Mouse (Mus musculus) layer of hippocampus, adult 2 months (tissue): Measurements from ENCODE around the gene Ldlrad1. TPM values are rescaled to one million over a fixed set of nuclear protein-coding genes. Genes with fewer than 3 reads are reported as not detected.
A peak's percentile ranks its signal among the peaks of the same experiment; 100 is the strongest.

Experiments
- DNase-seq, 2 experiments: peaks; one replicate each; pipeline ENCODE4 v3.0.0; 2022; ENCODE audit warnings: low spot score in 2 of 2
- H3K27ac ChIP-seq: fragments of 200-600 bp; 2 replicates; pipeline ENCODE4 v1.8.1; 2022
- H3K4me3 ChIP-seq: fragments of 200-600 bp; 2 replicates; pipeline ENCODE4 v1.8.1; 2022; ENCODE audit warnings: mild to moderate bottlenecking
- CTCF ChIP-seq: fragments of 200-600 bp; conservative IDR thresholded peaks from 2 replicates; pipeline ENCODE4 v1.8.1; 2022; ENCODE audit warnings: antibody characterized with exemption, mild to moderate bottlenecking, moderate library complexity
- total RNA-seq, 2 experiments: library from RNA; stranded (reverse); gene quantifications; 2 replicates each; pipeline ENCODE4 v1.2.3; 2021

Gene Ldlrad1
- total RNA-seq, 2 experiments from 2014 or later, result not detected

GRCm38 (mm10) chr4:107223225-107224204, 14.5 kb downstream of the Ldlrad1 start:
- peak; percentile 11 to 22 for DNase-seq
- no peak for TF ChIP-seq CTCF
- Histone ChIP-seq H3K4me3 (no peak overlapping the region), H3K27ac (no peak overlapping the region)

DNA sequence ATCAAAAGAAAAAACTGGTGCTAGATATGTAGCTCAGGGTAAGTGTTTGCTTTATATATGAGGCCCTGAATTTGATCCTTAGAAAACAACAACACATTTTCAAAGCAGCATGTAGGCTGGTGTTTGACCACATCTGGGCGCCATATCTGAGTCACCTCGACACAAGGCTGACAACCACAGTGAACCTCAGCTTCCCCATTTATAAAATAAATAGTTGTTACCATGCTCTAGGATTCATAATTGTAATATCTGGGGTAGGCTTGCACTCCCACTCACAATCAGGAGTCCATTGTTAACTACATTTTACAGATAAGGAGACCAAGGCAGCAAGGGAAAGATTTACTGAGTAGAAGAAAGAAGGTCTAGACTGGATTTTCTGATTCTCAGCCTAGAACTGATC, 17.3 kb downstream of the Ldlrad1 start:
- Histone ChIP-seq H3K4me3 (no peak overlapping the region), H3K27ac (no peak overlapping the region)
- no peak for TF ChIP-seq CTCF
- no peak for DNase-seq

GRCm38 (mm10) chr4:107232219-107232618, 23.2 kb downstream of the Ldlrad1 start:
- Histone ChIP-seq H3K4me3 (no peak overlapping the region), H3K27ac (no peak overlapping the region)
- no peak for TF ChIP-seq CTCF
- DNase-seq, result no peak

DNA sequence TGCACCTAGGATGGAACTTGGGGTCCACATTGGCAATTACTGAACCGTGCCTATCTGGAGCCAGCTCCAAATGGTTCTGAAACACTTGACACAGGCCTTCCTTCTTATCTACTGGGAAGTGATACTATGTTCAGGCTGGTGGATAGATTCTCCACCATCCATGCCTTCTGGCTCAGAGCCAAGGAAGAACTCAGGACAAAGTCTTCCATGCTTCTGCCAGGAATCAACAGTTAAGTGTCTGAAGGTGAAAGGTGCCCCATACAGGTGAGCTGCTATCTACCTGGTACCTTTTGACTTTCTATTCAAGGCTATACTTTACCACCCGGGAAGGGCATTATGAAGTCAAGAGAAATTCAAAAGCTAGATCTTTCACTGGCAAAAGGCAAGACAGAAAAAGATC, 29.3 kb downstream of the Ldlrad1 start:
- Histone ChIP-seq H3K4me3 (no peak overlapping the region), H3K27ac (no peak overlapping the region)
- DNase-seq, result no peak
- no peak for TF ChIP-seq CTCF

DNA sequence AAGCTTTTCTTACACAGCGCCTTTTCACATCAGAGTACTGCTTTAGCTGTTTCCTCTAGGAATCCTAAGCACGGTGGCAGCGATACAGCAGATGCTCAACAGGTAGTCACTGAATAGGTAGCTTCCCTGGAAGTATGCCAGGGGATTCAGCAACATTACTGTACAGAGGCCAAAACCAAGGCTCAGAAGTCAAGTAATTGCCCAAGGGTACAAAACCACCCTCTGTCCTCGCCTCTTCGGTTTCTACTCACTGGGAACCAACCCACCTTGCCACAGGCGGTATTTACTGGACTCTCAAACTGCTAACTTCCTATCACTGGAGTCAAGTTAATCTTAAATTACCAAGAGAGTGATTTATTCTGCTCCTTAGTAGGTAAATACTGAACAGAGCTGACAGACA, 31.2 kb downstream of the Ldlrad1 start:
- Histone ChIP-seq H3K27ac (no peak overlapping the region), H3K4me3 (no peak overlapping the region)
- no peak for TF ChIP-seq CTCF
- no peak for DNase-seq

DNA sequence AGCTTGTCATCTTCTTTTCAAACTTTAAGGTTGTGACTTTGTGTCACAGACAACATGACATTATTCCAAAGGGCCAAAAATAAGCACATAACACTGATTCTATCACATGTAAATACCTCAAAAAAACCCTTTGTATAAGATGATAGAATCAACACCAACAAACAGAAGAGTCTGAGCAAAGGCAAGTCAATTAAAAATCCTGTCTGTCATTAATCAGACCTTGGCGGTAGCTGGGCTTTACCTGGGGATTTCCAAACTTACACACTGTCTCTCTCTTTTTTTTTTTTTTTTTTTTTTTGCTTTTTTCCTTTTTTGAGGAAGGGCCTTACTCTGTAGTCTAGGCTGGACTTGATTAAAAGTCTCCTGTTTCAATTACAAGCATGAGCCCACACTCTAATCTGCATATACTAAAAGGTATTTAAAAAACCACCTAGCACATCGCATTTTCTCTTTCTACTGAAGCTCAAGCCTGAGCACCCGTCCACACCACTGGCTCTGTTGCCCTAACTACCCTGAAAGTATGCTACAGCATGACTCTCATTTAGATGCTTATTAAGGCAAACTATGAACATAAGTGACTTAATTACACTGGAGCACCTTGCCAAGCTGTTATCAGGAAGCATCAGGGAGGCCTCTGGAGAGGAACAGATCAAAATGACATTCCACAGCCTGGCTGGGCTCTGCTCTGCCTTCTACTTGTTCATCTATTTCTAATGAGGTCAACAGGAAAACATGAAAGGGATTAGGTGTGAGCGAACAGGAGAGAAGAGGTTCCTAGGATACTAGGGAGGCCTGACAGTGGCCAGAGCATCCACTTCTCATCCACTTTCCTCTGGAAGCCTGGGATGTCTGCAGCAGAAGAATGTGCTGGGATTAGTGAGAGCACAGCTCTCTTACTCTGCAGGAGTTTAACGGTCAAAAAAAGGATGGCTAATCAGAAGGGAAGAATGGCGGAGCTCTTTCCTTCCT, 34.7 kb downstream of the Ldlrad1 start:
- H3K4me3 ChIP-seq, result no peak overlapping the region
- DNase-seq, result no peak
- TF ChIP-seq CTCF, result no peak
- H3K27ac ChIP-seq, result peak overlapping the region; percentile 72

DNA sequence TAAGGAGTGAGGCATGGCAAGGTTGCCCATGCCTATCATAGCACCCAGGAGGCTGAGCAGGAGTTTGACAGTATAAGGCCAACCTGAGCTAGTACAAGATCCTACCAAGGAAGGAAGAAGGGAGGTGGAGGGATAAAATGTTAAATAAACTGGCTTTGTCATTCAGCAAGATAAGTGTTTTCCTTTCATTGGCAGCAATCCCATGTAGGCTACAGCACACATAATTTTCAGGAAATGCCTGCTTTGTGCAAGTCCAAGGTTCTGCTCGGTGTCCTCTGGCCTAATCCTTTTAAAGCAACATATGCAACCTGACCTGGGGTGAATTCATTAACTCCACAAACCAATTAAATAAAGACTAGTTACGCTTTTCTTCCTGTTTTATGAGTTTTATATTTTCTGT, 36.4 kb downstream of the Ldlrad1 start:
- no peak for TF ChIP-seq CTCF
- no peak for DNase-seq
- Histone ChIP-seq H3K4me3 (no peak overlapping the region), H3K27ac (no peak overlapping the region)

DNA sequence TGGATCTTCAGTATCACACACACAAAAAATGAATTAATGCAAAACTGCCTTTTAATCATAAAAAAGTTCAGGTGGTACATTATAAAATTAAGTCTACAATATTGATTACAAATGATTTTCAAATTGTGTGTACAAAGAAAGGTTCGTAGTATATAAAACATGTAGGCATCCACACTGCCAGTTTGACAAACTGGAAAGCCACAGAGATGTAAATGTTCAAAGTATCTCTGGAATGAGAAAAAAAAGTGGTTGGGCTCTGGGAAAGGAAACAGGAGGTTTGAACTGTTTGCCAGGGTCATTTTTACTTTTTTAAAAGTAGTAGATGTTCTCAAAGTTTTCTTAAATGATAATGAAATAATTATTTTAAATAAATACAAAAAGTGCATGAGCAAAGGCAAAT, 37.1 kb downstream of the Ldlrad1 start:
- no peak for TF ChIP-seq CTCF
- DNase-seq, result no peak
- Histone ChIP-seq H3K27ac (no peak overlapping the region), H3K4me3 (no peak overlapping the region)

GRCm38 (mm10) chr4:107247110-107247509, 38.1 kb downstream of the Ldlrad1 start:
- no peak for DNase-seq
- Histone ChIP-seq H3K4me3 (no peak overlapping the region; the same call in 1 of the 2 replicates), H3K27ac (peak overlapping the region; percentile 66)
- TF ChIP-seq CTCF, result no peak

DNA sequence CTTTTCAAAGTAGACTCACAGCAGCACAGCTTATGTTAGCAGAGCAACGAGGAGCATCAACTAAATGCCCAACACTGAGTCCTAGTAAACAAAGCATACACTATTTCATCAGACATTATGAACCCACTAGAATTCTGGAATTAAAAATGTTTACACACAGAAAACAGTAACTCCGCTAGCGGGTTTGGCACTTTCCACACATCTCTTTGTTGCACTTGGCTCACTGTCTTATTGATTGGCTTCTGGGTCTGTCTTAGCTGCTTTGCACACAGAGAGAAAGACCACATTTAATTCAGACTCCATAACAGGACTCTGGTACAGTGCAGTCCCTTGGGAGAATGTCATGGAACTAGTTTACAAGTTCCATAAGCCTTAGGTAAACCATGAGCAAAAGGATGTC, 39.1 kb downstream of the Ldlrad1 start:
- no peak for TF ChIP-seq CTCF
- Histone ChIP-seq H3K27ac (peak overlapping the region; percentile 66), H3K4me3 (no peak overlapping the region)
- DNase-seq, result no peak

GRCm38 (mm10) chr4:107249471-107249870, 40.5 kb downstream of the Ldlrad1 start:
- H3K27ac ChIP-seq, result peak overlapping the region; percentile 66
- no peak for TF ChIP-seq CTCF
- H3K4me3 ChIP-seq, result no peak overlapping the region
- DNase-seq, result no peak

DNA sequence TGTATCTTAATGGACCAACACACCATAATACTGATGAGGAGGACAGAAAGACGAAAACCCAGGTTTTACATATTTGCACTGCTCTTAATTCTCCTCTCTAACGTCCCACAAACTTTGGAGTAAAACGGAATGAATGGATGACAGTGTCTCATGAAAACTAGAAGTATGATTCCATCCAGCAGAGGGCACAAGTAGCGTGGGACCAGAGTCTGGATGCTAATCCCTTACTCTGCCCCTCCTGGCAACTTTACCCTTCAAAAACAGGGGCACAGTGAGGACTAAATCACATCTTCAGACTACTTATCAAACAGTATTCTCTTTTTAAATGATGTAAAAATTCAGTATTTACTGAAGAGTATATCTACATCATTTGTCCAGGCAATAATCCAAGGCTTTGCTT, 41.5 kb downstream of the Ldlrad1 start:
- peak overlapping the region; percentile 66 for H3K27ac ChIP-seq
- no peak overlapping the region for H3K4me3 ChIP-seq
- peak; percentile 85 for TF ChIP-seq CTCF
- DNase-seq, result peak; percentile 51 to 58

DNA sequence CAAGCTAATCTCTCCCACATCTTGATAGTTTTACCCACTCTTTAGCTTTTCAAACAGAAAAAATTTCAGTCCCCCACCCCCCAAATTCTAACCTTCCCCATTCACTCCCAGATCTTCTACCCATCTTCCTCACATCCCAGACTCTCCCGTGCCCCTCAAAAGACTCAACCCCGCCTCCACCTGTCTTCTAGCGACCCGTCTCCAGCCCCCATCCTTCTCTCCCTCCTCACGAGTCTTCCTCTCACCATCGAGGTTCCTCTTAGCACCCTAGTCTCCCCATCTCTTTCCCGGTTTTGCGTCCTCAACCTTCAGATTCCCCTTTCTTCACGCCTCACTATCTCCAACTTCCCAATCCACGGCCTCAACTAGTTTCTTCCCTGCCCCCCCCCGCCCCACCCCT, 43.5 kb downstream of the Ldlrad1 start:
- TF ChIP-seq CTCF, result no peak
- H3K4me3 ChIP-seq, result peak overlapping the region; percentile 93
- no peak for DNase-seq
- peak overlapping the region; percentile 90 for H3K27ac ChIP-seq
